Mouse (Mus musculus) kidney, postnatal 25 days (tissue): Measurements from ENCODE around the gene Ankmy1.

Experiments used
- DNase-seq, 2 experiments: peaks; one replicate each; pipeline ENCODE4 v3.0.0; 2021; ENCODE audit warnings: mixed read lengths in 2 of 2

Ankmy1 gene

DNA sequence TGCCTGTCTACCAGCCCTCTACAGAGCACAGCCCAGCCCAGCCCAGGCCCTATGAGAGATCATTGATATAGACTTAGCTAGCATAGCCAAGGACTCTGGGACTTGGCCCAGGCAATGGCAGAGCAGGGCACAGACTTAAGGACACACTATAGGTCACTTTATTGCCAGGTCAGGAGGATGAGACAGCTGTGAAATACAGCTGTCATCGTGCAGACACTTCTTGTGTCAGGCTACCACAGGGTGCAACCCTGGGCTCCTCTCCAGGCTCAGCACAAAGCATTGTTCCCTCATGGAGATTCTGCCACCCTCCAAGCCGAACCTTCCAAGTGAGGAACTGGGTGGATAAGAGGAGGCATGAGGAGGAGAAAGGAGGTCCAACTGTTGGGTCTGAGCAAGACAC lies 32.7 kb downstream of the Ankmy1 start:
- DNase-seq = no peak

DNA sequence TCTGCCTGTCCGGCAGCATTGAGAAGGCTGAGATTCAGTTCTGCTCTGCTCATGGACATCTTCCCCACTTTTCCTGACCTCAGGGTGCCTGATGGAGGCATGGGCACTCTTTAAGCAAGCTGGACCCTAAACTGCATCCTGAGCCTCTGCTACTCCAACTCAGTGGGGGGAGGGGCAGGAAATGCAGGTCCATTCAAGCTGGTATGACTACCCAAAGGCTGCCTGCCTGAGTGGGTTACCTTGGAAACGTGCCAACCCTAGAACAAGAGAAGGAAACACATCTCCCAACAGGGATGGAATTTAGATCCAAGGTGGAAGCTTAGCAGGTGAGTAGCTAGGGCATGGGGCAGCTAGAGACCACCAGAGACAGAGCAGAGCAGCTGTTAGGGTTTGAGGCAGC lies 36.5 kb downstream of the Ankmy1 start:
- DNase-seq = no peak

DNA sequence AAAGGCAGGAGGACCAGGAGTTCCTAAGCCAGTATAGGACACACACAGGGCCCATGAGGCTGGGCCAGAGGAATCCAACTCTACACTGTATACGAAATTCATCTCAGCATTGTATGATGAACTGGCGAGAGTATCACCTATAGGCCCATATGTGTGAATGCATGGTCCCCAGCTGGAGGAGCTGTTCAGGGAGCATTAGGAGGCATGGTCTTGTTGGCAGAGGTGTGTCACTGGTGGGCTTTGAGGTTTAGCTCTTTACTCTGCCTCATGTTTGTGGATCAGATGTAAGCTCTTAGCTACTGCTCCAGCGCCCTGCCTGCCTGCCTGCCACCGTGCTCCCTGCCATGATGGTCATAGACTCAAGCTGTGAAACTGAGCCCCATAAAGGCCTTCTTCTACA lies 39.4 kb downstream of the Ankmy1 start:
- DNase-seq = no peak

DNA sequence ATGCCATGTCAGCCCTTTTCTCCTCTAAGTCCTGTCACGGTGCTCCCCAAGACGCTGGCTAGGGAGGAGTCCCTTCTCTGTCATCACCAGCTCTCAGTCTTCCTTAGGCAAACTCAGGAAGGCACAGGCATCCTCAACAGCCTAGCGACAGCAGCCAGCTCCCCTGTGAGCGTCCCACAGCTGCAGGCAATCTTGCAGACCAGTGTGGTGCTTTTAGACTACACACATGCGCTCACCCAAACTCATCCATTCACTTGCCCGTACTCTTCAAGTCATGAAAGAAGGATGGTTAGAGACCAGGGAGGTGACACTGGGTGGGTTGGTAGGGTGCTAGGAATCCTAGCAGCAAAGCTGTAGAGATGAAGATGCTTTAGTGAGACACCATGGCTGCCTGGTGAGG lies 41.2 kb downstream of the Ankmy1 start:
- DNase-seq = no peak

DNA sequence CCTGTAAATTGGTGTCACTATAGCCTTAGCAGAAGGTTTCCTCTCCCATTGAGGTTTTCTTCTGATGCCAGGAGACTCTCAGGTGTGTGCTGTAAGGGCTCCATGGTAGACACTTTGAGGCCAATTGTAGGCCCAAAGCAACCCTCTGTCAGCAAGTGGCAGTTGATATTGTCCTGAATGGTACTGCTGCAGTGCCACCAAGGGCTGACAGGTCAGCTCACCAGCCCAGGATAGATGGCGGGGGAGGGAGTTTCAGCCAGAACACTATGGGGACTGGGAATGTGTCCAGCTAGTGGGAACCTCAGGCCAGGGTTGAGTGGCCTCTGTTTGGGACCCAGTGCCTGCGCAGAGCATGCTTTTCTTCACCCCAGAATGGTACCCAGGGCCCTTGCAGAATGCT lies 50.3 kb downstream of the Ankmy1 start:
- no peak for DNase-seq

DNA sequence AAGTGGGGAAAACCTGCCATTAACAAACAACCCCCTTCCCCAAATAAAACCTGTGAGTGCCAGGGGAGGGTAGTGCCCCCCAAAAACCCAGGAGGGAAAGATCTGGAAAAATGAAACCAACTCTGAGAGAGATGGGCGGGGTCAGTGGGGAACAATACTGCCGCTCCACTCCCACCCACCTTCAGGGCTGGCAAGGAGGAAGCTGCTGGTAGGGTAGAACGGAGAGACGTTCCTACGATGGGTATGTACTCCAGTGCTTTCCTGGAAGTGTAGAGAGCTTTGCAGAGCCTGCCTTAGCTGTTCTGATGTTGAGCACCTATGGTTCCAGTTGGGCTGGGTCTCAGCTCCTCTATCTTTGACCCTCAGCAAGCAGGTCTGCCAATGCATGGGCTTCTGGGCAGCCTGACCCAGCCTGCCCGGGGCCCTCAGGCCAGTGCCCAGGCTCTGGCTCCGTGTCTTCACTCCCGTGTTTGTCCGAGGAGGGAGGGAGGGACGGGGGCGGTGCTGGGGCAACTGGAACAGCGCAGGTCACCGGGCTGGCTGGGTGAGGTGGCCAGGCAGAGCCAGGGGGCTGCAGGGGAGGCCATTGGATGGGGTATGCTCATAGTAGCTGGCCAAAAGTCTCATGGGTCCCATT lies 52.6 kb downstream of the Ankmy1 start:
- no peak for DNase-seq

DNA sequence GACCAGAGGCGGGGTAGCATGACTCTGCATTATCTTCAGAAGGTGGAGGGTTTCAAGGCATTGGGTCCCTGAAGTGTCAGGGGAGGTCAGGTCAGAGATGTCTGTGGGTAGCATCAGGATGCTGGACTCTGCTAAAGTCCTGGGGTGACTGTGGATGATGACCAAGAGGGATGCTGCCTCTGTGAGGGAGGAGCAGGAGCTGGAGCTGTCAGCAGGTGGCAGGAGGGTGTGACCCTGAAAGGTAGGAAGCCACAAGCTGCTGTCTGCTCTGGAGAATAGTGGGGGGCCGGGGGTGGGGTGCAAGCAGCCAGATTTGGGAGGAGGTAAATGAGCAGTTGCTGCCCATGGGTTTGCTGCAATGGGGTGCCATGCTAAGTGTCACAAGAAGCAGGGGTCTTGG lies 53.2 kb downstream of the Ankmy1 start:
- DNase-seq = no peak

DNA sequence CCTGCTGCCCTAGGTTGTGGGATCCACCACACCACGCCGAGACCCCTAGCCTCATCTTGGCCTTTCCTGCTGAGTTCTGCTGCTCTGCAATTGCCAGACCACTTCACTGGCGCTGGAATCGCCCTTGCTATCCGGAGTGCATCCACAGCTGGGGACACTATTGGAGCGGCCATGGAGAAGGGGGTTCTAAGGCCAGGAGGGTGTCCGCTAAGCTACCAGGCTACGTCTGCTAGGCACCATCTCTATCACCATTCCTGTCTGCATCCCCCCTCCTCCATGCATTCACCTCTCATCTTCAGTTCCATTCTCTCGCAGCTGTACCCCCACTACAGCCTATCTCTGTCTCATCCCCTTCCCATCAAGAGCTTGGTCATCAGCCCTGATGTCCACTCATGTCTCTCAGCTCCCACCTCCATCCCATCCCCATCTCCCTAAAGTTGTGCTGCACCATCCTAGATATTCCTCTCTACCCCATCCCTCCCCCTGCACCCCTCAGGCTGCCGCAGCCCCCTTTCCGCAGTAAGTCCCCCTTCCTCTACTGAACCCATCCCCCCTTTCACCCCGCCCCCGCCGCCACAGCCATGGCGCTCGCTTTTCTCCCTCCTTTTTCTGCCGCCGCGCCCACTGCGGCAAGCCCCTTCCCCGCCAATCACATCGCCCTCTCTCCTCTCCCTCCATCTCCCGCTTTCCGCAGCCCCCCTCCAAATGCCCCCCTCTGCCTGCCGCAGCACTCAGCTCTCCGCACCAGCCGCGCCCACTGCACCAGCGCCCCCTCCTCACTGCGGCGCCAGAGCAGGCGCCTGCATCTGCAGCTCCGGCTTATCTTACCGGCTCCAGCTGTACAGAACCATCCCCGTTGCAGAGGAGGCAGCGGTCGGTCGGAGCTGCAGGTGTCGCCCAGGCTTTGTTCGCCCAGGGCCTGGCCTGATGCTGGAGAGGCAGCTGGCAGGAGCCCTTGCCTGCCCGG lies 54.5 kb downstream of the Ankmy1 start:
- DNase-seq = no peak

DNA sequence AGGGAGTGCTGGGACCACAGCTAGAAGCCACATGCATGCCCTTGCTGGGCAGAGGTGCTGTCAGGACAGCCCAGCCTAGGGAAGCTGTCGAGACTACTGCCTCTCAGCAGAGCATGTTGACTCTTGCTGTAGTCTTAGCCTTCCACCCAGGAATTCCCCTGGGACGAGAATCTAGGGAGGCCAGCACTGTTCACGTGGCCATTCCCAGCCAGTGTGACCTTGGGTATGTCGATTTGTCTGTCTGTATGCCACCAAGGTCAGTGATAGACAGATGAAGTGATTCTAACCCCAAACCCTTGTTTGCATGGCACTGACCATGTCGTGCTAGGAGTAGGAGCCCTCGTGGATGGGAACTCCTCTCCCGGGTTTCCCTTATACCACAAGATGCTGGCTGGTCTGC lies 56.8 kb downstream of the Ankmy1 start:
- DNase-seq = no peak

DNA sequence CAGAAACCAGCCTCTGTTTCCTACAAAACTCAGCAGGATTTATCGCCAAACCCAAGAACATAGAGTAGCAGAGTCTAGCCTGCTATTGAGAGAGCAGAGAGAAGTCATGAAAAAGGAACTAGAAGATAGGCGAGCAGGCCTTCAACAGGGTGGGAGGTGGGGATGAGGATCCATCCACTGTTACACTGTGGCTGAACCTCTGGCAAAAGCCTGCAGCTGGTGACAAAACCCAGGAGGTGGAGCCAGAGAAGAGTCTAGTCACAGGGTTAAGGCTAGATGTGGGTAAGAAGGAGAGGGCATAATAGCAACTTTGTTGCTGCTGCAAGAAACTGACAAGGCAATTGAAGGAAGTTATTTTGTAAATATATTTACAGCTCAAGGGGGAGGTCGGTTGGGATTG lies 61.3 kb downstream of the Ankmy1 start:
- DNase-seq = no peak

DNA sequence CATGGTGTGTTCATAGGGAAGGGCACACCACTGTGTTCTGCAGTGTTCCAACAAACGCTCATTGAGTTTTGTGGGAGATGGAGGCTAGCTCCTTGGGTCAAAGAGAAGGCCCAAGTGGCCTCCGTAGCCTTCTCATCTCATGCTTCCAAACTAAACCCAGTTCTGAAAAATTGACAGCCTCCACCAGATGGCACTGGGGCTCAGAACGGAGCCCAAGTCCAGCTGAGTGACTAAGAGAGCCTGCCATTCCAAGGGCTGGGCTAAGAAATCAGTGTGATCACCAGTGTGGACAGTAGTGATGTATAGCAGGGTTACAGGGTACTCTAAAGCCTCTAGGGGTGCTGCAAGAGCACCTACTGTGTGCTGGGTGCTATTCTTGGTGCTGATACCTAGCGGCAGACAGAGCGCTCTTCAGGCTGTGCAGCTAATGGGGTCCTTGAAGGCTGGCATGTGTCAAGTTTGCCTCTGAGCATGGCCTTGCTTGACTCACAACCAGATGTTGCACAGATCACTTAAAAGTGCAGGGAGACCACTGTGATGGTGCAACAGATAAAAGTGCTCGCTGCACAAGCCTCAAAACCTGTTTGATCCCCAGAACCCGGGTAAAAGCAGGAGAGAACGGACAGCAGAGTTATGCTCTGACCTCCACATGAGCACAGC lies 62.3 kb downstream of the Ankmy1 start:
- no peak for DNase-seq

DNA sequence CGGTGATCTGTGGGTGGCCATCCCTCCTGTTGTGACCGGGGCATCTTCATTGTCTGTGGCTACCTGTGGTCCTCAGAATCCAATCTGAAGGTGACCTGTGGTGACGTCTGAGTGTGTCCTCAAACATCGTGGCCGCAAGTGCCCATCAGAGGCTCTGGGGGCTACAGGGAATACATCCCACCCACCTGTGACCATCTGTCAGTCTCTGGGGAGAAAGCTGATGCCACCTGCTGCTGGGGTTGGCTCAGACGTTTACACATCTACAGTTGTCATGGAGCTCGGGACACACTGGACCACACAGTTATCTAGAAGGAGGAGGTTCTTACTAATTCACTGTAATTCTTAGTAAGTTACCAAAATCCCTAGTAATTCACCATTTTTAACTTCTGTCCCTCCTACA lies 63.5 kb downstream of the Ankmy1 start:
- DNase-seq = no peak

DNA sequence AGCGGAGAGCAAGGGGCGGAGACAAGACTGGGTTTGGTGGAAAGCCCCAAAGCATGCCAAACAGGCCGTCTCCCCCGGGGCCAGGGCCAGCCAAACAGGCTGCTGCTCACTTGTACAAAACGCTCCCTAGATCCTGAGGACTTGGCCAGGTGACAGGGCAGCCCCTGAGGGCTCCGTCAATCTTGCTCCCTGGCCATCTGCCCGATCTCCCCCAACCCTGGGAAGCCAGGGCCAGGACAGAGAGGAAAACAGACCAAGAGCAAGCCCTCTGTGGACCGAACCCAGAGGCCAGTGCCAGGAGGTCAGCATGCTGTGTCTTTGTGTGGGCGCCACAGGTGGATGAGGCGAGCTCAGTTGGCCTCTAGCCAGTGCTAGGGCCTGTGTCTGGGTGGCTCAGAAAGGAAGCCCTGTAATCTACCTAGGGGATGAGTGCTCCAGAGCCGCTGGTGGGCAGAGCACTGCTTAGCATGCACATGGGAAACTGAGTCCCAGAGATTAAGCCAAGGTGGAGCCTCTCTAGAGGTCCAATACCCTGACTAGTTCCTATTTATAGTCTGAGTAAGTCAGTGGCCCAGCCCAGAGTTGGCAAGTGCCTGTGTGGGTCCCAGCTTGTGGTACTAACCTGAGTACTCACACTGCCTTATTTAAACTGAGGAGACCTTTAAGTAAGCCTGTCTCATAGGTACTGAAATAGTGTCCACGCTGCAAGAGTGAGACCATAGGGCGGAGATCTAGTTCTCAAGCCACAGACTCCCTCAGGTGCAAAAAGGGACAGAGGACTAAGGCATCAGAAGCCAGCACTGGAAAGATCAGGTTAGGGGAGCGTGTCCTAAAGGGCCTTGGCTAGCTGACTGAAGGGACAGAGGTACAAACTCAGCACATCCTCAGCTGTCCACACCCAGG lies 64.5 kb downstream of the Ankmy1 start:
- peak in 1 of 2 experiments; percentile 56 for DNase-seq

DNA sequence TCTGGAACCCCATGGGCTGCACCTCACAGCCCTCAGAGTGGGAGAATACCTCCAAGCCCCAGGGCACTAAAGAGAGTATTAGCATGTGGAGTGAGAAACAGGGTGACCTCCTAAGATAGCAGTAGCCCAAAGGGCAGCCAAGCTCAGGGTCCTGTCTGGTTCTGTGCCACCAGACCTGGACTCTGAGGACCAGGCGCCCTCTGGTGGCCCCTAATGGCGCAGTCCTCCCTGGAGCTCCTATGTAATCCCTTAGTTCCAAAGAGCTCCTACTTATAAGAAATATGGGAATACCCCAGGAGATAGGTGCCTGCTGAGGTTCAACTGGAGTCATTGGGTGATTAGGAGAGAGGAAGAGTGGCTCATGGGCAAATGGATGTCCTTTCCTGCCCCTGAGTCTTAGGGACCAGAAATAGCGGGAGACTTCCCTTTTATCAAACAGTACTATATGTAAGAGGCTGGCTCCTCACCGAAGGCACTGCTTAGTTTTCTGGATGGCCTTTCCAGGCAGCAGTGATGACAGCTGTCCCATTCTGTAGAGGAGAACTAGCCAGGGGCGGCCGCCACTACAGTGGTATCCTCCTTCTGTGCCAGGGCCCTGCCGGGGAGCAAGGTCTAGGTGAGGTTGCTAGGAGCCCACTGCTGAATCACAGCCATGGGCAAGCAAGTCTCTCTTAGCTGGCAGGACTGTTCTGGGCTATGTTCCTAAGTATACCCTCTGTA lies 68.6 kb downstream of the Ankmy1 start:
- DNase-seq = peak; percentile 82 to 88

DNA sequence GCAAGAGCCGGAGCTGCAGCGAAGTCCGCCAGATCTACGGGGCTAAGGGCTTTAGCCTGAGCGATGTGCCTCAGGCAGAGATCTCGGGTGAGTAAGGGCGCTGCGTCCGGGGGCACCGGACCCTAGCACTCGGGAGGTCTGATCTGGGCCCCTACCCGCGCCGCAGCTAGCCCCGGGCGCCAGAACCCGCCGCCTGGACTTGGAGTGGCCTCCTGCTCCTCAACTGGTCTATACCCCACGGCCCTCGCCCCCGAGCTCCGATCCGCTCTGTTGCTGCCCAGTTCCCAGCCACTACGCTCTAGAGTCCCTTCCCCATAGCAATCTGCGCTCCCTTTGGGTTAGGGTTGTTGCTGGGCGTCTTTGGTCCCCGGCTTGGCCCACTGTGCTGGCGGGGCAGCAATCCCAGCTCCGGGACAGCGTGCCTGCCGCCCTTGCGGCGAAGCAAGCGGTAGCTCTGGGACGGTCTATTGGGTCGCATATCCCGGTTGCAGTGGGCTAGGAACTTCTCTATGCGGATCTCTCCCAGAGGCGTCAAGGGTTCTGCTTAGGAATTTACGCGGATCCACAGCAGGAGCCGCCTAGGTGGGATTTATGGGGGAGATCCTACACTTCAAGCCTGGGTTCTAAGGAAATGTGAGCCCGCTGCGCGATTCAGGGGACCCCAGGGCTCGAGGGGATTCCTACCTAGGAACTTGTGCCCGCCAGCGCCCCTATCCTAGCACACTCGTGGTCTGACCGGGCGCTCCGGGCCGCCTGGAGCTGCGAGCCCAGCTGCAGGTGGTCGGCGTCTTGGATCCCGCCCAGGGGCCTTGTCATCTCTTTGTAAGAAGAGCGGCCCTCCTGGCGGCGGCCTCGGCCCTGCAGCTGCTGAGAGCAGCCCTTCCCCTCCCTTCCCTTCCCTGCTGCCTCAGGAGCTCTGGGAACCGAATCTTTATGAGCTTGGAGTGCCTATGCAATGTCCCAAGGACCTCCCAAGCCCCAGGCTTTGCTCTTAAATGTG lies 70.4 kb downstream of the Ankmy1 start:
- DNase-seq = peak; percentile 16 to 56

DNA sequence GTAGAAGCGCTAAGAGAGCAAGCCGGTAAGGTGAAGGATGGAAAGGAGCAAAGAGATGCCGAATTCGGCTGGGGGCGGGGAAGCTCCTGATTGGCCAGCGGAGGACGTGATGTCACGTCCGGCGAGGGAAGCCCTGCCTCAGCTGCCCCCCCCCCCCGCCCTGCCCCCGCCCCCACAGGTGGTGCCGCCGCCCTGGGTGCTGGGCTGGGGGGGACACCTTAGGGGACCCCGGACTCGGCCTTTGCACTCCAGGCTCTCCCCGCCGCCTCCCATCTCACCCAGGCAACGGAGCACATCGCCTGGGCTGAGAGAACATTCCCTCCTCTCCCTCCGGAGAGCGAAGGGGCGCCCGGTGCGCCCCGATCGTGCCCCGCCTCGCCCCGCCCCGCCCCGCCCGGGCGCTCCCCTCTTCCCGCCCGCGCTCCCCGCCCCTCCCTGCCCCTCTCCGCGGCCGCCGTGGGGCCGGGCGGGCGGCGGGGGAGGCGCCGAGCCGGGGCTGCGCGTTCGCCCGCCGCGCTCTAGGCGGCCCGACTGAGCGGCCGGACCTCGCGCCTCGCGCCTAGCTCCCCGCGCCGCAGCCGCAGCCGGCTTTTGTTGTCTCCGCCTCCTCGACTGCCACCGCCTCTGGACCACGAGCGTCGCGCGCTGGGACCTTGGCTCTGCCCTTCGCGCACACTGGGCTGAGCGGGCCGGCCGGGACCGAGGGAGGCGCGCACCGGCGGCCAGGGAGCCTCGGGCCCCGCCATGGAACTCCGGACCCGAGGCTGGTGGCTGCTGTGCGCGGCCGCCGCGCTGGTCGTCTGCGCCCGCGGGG lies 71.3 kb downstream of the Ankmy1 start, which contains the start of gene Gpc1:
Gene Gpc1 (plus strand): TSS at position 458 of the 814 bp plus-strand sequence.
- DNase-seq = peak; percentile 82 to 90

DNA sequence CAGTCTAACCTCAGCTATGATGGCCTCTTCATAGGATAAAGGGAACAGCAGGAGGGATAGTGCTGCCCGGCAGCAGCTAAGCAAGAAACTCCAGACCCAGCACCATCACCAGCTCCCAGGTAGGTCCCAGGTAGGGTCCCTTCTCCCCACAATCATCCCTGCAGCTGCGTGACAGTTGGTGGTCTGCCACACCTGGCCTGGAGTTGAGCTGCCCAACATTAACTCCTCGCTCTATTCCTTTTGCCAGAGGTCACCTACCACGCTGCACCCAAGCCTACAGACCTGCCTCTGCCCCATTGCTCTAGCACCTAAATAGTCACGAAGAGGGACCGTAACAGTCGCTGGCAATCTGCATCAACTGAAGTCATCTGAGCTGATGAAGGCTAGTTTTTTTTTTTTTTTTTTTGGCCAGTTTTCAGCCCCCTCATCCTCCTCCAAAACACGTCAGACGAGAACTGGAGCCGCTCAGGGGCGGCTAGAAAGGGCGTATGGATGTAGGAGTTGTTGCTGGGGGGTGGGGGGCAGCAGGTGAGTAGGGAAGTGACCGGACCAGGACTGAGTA lies 72.0 kb downstream of the Ankmy1 start:
- DNase-seq = no peak

DNA sequence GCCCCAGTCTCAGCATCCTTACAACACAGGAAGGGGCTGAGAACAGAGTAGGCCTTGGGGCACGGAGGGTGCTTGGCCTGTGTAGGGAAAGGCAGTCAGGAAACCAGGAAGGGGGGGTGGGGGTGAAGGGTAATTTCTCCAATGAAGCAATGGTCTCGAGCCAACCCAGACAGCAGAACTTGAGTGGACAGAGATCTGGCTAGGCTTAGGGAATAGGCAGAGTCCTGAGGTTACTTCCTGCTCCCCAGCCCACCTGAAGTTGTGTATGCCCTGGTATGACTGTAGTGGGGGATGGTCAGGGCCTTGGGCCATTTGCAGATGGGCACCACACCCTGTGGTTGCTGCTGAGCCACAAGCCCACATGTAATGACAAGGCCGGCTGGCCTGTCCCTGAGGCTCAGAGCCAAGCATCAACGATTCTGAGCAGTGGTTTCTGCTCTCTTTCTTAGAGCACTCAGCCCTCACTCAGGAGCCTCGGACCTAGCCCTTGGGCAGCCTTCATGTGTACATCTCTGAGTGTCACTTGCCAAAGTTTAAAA lies 86.9 kb downstream of the Ankmy1 start:
- no peak for DNase-seq

DNA sequence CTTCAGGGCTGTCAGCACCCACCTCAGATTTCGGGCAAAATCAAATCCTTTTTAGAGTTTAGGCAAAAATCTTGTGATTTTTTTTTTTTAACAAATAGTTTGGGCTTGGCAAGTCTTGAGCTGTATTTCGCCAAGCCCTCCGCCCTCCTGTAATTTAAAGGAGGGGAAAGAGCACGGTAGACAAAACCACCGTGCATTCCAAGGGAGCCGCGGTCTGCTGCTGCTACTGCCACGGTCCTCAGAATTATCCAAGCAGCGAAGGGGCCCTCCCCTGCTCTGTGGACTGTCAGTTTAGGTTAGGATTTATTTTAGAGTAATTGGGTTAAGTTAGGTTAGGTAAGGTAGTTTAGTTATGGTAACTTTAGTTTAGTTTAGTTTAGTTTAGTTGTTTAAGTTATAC lies 87.6 kb downstream of the Ankmy1 start:
- DNase-seq = no peak
